Mouse (Mus musculus) spleen, postnatal 4 days (tissue): Measurements from ENCODE around the gene Aldh3b3.
A peak's percentile ranks its signal among the peaks of the same experiment; 100 is the strongest.

Experiments used
- DNase-seq, 2 experiments: peaks; one replicate each; pipeline ENCODE4 v3.0.0; 2022; ENCODE audit warnings: low spot score in 2 of 2

Aldh3b3 gene

GRCm38 (mm10) chr19:4001752-4002151, 43.3 kb downstream of the Aldh3b3 start:
- DNase-seq = peak in 1 of 2 experiments; percentile 64

GRCm38 (mm10) chr19:4003112-4003511, 44.7 kb downstream of the Aldh3b3 start, which contains the start of gene Doc2g:
Doc2g (plus strand) TSS chr19:4003313.
- no peak for DNase-seq

- no peak for DNase-seq
Observed at GRCm38 (mm10) chr19:4003641-4004040, 45.2 kb downstream of the Aldh3b3 start.

- DNase-seq = no peak
Observed at GRCm38 (mm10) chr19:4004331-4004730, 45.9 kb downstream of the Aldh3b3 start.

GRCm38 (mm10) chr19:4005091-4005490, 46.6 kb downstream of the Aldh3b3 start:
- peak in 1 of 2 experiments; percentile 10 for DNase-seq

- no peak for DNase-seq
Observed at GRCm38 (mm10) chr19:4005971-4006370, 47.5 kb downstream of the Aldh3b3 start.

GRCm38 (mm10) chr19:4011086-4011485, 52.6 kb downstream of the Aldh3b3 start:
- no peak for DNase-seq

GRCm38 (mm10) chr19:4012432-4013022, 54.1 kb downstream of the Aldh3b3 start, which contains the start of gene Ndufv1:
Ndufv1 (minus strand) TSS chr19:4012806.
- peak; percentile 93 to 95 for DNase-seq

- no peak for DNase-seq
Observed at GRCm38 (mm10) chr19:4013066-4013465, 54.6 kb downstream of the Aldh3b3 start.

GRCm38 (mm10) chr19:4014802-4015201, 56.4 kb downstream of the Aldh3b3 start:
- no peak for DNase-seq

- DNase-seq = no peak
Observed at GRCm38 (mm10) chr19:4015635-4016034, 57.2 kb downstream of the Aldh3b3 start.

- no peak for DNase-seq
Observed at GRCm38 (mm10) chr19:4017921-4018587, 59.6 kb downstream of the Aldh3b3 start.

- peak; percentile 74 to 80 for DNase-seq
Observed at GRCm38 (mm10) chr19:4018743-4019583, 60.5 kb downstream of the Aldh3b3 start.
